Mouse (Mus musculus): ENCODE measurements around the gene Thrb.

Gene Thrb

DNA sequence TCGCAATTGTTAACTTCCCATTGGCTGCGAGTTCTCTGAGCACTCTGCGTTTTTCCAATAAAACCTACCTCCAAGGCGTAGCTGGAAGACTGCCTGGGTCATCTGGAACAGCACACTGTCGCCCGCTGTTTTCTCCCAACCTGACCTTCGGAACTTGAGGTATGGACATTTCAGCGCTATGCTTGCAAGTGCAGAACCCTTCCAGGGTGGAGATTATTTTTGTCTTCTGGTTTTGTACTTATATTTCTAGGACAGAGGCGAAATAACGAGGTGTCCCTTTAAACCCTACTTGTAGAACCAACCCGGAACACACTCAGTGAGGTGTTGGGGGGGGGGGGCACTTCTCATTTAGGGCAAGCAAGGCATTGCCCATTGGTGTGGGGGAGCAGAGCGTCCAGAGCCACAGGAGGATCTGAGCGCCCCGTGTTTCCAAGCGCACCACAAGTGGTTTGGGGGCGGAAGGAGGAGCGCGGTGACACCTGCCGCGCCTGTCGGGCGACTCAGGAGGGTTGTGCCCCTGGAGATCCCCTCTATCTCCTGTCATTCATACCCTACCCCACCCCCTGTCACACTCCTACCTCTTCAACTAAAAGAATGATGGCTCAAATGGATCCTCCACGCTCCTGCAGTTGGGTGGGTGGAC is at the start of gene Thrb:
Gene Thrb (plus strand): TSS at position 576 of the 643 bp plus-strand sequence.
- TF ChIP-seq GATA4 (IDR thresholded peaks at IDR 0.05; ENCODE audit: insufficient replicate concordance, low read length): no peak

DNA sequence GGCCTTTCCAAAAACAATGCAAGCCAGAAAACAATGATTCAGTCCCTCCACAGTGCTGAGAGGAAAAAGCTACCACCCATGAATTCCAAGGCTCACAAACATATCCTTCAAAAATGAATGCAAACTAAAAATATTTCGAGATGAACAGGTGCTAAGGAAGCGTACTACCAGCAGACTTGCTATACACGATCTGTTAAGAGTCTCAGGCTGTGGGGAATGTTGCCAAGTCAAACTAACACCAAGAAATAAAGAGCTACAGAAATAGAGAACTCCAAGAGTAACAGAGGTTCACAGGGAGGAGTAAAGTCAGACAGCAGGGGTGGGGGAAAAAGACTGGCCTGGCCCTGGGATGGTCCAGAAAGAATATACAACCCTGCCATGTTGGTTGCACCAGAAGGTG is 38.4 kb upstream of the Thrb start:
- no peak for TF ChIP-seq GATA4 (IDR thresholded peaks at IDR 0.05; ENCODE audit: insufficient replicate concordance, low read length)

DNA sequence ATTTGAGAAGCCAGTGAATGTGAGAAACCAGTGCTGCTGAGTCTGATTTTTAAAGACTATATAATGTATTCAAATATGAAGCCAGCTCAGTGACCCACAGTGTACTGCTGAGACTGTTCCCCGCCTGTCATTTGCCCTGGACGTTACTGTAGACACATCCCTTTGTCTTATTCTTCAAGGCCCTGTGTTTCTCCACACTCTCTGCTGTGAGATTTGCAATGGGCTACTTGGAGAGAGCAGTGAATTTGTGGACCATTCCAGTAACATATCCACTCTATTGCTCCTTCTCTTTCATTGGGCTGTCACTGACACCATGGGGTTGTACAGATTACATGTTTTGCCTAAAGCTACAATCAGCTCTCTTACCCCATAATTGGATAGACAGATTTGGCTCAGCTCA is 36.1 kb upstream of the Thrb start:
- TF ChIP-seq GATA4 (IDR thresholded peaks at IDR 0.05; ENCODE audit: insufficient replicate concordance, low read length): no peak

- no peak for TF ChIP-seq GATA4 (IDR thresholded peaks at IDR 0.05; ENCODE audit: insufficient replicate concordance, low read length)
Observed at GRCm38 (mm10) chr14:17629215-17629614, 30.8 kb upstream of the Thrb start.

DNA sequence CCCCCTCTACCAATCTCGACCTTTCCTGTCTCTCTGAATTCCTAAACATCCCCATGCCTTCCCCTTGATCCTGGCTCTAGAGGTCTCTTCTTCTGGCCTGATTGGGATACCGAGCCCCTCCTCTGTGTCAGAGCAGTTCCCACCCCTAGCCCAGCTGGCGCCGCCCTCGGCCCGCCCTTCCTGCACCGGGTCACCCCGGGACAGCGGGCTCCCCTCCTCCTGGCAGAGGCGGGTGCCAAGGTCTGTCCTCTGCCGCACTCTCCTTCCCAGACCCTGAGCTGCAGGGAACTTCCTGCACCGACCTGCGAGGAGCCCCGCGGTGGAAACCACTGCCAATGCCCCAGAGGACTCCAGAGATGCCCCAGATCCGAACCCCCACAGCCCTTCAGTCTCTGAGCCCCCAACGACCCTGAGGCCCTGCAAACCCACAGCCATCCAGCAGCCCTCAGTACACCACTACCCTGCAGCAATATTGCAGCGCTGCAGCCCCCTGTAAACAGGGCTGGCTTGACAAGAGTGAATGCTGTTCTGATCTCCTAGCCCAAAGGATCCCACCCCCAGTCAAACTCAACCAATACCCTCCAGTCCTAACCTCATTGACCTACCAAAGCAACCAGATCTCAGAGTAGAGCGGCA is 27.1 kb upstream of the Thrb start:
- TF ChIP-seq GATA4 (IDR thresholded peaks at IDR 0.05; ENCODE audit: insufficient replicate concordance, low read length): no peak

DNA sequence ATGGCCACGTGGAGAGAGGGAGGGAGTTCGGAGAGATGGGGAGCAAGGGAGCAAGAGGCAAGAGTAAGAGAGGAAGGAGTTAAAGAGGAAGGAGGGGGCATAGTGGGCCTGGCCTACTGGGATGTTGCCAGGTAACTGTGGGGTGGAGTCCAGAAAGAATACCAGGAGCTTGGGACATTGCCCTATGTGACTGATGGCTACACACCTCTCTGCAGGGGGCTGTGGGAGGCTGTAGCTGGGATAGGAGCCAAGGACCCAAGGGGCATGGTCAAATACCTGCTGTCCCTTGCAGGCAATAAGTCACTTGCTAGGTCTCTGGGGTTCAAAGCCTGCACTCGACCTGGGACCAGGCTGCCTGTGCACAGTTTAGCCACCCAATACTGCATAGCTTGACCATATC is 23.1 kb upstream of the Thrb start:
- TF ChIP-seq GATA4 (IDR thresholded peaks at IDR 0.05; ENCODE audit: insufficient replicate concordance, low read length): no peak

- no peak for TF ChIP-seq GATA4 (IDR thresholded peaks at IDR 0.05; ENCODE audit: insufficient replicate concordance, low read length)
Observed at GRCm38 (mm10) chr14:17641770-17642169, 18.3 kb upstream of the Thrb start.

- TF ChIP-seq GATA4 (IDR thresholded peaks at IDR 0.05; ENCODE audit: insufficient replicate concordance, low read length): no peak
Observed at GRCm38 (mm10) chr14:17655084-17655483, 5.0 kb upstream of the Thrb start.

DNA sequence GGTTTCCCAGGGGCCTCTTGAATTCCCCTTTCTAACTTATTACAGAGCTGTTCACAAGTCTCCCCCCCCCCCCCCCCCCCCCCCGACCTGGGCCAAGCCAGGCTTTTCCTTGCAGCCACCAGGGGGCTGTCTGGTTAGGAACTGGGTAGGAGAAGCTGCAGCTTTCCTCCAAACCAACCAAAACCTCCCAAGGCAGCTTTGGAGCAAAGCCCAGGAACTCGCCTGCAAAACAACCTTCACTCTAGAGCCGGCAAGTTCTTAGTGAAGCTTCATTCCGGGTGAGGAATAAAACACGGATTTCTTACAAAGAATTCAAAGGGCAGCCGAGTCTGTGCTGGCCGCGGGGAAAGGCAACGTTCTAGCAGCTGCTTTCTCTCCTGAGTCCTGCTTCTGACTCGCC is 1.0 kb upstream of the Thrb start:
- TF ChIP-seq GATA4 (IDR thresholded peaks at IDR 0.05; ENCODE audit: insufficient replicate concordance, low read length): no peak

DNA sequence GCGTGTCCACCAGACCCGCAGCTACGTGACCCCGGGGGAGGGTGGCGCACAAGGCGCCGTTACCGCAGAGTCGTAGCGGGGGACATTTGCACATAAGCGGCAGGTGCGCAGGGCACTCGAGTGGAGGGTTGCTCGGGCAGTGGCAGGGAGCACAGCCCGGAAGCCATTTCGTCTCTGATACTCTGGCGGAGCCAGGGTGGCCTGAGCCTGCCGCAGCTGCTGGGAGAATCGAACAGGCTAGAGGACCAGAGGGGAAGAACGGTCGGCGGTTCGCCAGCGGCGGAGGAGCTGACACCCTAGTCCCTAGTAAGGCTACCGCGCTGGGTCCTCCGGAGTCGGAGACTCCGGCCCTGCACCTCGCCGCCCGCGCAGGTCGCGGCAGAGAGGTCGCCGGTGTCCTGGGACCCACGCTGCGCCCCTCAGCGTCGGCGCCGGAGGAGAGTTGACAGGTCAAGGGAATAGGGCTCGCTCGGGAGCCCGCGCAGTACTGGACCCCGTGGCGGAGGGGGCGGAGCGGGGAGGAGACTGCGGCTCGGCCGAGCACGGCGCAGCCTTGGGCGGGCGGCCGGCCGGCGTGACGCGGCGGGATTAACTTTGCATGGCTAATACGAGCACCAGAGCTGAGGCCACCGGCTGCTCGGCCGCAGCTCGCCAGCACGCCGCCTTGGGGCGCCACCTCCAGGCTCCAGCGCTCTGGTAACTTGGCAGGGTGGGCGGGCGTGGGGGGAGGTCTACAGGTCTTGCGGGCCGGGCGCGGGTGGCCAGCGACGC is 453 bp downstream of the Thrb start:
- TF ChIP-seq GATA4 (IDR thresholded peaks at IDR 0.05; ENCODE audit: insufficient replicate concordance, low read length): no peak

DNA sequence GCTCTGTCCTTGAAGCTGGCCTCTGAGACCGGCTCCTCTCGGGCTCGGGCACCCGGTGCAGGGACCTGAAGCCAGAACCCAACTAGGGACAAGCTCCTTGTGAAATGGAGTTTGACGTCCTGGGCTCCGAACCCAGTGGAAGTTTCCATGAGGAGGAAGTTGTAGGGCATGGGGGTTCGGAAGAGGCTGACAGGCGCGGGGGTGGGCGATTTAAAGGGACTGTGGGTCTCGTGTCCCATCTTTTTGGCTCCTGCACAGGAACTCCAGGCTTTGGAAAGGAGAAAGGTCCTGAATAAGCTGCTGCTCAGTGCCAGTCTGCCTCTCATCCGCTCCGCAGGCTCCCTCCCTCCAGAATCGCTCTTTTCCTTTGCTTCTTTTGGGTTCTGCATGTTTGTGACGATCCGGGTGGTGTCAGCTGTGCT is 1.1 kb downstream of the Thrb start:
- TF ChIP-seq GATA4 (IDR thresholded peaks at IDR 0.05; ENCODE audit: insufficient replicate concordance, low read length): no peak

- TF ChIP-seq GATA4 (IDR thresholded peaks at IDR 0.05; ENCODE audit: insufficient replicate concordance, low read length): no peak
Observed at GRCm38 (mm10) chr14:17662087-17662486, 2.0 kb downstream of the Thrb start.

DNA sequence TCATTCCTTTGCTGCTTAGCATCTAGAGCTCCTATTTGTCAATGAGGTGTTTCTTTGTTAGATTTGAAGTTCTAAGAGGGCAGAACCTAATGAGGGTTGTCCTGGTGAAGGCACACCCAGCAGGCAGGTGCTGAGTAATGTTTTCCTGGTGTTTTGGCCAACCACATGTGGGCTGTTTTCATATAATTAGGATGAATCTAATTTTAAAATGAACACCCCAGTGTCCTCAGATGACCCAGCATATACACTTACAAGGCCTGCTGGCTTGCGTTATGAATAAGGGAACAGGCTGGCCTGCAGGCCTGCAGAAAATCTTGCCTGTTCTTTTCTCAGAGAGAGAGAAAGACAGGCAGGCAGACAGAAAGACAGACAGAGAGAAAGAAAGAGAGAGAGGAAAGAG is 14.3 kb downstream of the Thrb start:
- no peak for TF ChIP-seq GATA4 (IDR thresholded peaks at IDR 0.05; ENCODE audit: insufficient replicate concordance, low read length)

DNA sequence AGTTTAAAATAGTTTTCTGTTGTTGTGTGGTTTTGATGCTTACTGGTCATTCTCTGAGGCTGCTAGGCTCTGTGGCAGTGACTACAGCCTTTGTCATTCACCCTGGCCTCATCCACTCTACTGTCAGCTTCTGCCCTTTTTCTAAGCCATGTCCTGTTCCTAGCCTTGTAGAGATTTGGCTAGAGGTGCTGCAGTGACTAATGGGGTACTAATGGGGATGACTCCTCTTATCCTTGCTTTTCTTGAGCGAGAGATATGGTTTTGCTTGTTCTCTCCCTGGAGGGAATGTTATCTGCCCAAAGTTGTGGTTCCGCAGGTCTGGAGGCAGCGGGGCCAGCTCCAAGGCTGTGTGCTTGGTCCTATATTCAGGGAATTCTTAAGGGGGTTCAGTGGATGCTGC is 15.2 kb downstream of the Thrb start:
- no peak for TF ChIP-seq GATA4 (IDR thresholded peaks at IDR 0.05; ENCODE audit: insufficient replicate concordance, low read length)

DNA sequence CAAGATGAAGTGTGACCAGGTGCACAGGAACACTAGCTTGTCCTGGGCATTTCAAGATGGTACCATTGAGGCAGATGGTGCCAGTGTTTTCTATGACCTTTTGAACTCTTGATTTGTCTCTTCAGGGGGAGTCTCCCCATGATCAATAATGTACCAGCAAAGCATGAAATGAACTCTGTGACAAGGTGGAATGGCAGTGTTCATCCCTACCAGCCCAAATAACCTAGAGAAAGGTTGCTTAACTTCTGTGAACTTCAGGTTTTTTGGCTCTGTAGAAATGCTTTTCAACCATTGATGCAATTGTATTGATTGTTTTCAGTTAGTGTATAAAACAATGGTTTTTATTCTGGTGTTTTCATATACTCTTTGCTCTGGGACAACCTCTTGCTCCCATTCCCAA is 21.4 kb downstream of the Thrb start:
- TF ChIP-seq GATA4 (IDR thresholded peaks at IDR 0.05; ENCODE audit: insufficient replicate concordance, low read length): no peak

DNA sequence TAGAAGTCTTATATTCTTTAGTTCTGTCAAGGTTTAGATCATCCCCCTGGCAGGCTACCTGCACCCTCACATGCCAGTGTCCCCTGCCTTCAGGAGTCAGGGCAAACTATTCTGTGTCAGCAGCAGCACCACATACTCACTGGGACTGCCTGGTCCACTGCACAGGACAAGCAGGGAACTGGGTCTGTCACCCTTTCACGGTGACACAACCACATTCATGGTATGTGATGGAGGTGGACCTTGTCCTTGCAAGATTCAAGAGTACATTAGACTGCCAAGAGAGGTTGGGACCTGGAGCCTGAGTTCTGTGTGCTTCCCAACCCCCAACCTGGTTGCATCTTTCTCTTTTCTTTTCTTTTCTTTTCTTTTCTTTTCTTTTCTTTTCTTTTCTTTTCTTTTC is 24.8 kb downstream of the Thrb start:
- no peak for TF ChIP-seq GATA4 (IDR thresholded peaks at IDR 0.05; ENCODE audit: insufficient replicate concordance, low read length)

Data from liver, adult (tissue).